Mouse (Mus musculus) gastrocnemius, postnatal 25 days (tissue): Measurements from ENCODE around the gene Fbxo11. TPM values are rescaled to one million over a fixed set of nuclear protein-coding genes. Genes with fewer than 3 reads are reported as not detected.
"Not testable (repeated sequence)": the region's sequence is repeated elsewhere in the genome, so short reads cannot be mapped to it uniquely, and the experiment has no call there.

Source experiments
- DNase-seq: peaks from one replicate; pipeline ENCODE4 v3.0.0; 2022
- total RNA-seq, 2 experiments: library from RNA; stranded (reverse); gene quantifications; 1 replicate in 1 of 2; 2 replicates in 1 of 2; pipeline ENCODE4 v1.2.3; 2021

The Fbxo11 gene
- total RNA-seq, 2 experiments from 2014 or later, result 27.0 to 27.2 TPM

DNA sequence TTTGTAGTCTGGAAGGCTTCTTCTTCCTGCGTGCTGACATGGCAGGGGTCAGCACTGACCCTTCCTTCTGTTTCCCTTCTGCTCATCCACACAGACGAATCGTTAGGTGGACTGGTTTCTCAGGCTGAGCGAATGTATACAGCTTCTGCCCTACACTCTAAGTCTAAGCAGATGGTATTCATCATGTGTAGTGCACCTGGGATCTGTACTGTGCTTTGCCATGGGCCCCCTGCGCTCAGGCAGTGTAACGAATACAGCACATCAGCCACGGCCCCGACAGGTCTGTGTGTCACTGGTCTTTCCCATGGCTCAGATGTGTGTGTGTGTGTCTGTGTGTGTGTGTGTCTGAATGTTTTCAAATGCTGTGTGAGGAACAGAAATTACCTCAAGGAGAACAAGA lies 58.1 kb downstream of the Fbxo11 start:
- DNase-seq, result no peak

DNA sequence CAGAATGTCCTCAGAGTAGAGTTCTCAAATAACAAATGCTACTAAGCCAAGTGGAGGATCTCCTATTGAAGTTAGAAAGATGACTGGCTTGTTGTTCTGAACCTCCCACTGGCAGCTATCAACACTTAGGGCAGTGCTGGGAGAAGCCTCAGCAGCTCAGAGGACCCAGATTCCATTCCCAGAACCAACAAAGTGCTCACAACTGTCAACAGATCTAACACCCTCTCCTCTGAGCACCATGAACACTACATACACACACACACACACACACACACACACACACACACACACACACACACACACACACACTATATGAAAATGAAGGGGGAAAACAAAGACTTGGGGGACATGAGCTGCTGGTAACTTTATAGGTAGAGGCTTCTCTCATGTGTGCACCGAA lies 60.2 kb downstream of the Fbxo11 start:
- no peak for DNase-seq

DNA sequence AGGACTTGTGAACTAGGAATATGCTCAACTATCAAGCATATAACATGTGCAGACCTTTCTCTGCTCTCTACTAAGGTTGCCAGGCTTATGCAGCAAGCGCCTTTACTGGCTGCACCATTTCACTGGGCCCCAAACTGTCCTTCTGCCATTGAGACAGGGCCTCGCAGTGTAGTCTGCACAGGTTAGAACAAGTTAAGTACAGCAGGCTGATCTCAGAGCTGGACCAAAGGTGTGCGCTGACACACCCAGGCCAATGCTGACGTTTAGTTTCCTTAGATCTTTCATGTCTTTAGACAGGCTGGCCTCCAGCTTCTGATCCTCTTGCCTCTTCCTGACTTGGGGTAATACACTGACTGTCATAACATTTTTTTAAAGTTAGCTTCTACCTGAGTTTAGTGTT lies 67.3 kb downstream of the Fbxo11 start:
- no peak for DNase-seq

DNA sequence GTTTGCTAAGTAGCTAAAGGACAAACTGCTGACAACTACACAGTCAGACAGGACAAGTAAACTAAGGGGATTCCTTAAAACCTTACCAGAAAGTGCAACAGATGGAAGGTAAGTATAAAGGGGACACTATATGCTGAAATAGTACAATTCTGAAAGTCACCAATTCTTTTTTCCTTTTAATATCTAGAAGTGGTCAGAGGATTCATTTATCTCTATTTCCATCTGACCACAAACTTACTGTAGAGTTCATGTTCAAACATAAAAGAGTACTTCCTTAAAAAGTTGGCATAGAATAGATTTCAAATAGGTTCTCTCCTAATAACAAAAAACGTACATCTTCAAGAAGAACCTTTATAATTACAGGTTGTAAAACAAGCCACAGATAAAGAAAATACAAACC lies 71.8 kb downstream of the Fbxo11 start:
- no peak for DNase-seq

DNA sequence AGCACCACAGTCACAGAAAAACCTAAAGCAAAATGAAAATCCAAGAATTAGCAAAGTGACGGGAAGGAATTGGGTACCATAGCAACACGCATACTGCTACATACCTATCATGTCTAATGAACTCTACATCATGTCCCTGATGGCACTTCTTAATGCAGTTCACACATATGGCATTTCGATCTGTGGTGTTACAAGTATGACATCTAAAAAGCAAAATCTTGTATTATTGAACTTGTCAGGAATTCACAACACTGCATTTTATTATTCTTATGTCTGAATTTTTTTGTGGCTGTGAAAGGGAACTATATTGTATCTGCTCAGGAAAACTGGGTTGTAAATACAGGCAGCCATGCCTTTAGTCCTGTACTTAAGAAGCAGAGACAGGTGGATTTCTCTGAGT lies 72.9 kb downstream of the Fbxo11 start:
- DNase-seq, result no peak

DNA sequence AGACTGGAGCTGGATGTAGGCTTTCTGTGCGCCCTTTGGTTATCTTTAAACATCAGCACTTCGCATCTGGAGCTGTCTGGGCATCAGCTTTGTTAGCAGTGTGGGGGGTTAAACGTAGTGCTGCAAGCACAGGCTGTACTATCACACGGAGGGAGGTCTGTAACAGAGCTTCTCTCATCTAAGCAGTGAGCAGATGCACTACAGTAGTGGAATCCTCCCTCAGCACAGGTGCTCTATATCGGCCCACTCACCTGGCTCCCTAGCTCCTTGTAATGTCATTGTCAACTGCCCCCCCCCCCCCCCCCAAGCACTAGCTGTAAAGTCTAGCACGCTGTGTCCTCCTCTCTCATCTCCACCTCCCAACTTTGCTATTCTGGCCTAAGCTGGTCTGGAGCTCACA lies 77.6 kb downstream of the Fbxo11 start:
- no peak for DNase-seq

DNA sequence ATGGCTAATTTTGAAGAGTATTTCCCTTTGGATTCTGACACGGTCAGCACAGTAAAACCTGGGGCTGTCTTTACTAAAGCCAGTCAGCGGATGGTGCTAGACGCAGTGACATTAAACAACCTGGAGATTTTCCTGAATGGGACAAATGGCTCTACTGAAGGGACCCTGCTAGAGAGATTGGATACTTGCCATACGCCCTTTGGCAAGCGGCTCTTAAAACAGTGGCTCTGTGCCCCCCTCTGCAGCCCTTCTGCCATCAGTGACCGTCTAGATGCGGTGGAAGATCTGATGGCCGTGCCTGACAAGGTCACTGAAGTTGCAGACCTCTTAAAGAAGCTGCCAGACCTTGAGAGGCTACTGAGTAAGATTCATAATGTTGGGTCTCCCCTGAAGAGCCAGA lies 79.2 kb downstream of the Fbxo11 start:
- DNase-seq, result no peak

DNA sequence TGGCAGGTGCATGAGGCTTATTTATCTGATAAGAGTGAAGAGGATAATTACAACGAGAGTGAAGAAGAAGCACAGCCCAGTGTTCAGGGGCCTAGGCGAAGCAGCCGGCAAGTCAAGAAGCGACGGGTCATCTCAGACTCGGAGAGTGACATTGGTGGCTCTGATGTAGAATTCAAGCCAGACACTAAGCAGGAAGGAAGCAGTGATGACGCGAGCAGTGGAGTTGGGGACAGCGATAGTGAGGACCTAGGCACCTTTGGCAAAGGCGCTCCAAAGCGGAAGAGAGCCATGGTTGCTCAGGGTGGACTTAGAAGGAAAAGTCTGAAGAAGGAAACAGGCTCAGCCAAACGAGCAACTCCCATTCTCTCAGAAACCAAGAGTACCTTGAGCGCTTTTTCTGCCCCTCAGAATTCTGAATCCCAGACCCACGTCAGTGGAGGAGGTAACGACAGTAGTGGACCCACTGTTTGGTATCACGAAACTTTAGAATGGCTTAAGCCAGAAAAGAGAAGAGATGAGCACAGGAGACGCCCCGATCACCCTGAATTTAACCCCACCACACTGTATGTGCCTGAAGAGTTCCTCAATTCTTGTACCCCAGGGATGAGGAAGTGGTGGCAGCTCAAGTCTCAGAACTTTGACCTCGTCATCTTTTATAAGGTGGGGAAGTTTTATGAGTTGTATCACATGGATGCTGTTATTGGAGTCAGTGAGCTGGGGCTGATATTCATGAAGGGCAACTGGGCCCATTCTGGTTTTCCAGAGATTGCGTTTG lies 80.5 kb downstream of the Fbxo11 start:
- DNase-seq, result no peak

DNA sequence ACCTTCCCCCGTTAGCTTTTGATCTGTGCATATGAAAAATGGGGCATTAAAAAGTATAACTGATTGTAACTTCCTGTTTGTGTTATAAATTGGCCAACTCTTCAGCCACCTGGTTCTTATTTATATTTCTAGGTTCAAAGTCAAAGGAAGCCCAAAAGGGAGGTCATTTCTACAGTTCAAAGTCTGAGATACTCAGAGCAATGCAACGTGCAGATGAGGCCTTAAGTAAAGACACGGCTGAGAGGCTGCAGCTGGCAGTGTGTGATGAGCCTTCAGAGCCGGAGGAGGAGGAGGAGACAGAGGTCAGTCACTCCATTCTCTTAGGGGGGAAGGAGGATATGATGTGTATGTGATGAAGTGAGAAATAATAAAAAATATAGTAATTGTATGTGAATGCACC lies 81.8 kb downstream of the Fbxo11 start:
- no peak for DNase-seq

DNA sequence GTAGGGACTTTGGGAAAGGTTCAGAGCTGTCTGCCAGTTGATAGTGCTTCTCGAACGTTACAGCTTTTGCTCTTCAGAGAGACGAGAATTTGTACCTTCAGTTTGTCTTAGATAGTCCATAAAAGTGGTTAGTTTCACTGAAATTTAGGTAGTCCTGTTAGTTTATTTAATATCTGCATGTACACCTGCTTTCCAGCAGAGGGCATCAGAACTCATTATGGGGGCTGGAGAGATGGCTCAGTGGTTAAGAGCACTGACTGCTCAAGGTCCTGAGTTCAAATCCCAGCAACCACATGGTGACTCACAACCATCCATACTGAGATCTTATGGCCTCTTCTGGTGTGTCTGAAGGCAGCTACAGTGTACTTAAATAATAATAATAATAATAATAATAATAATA lies 83.0 kb downstream of the Fbxo11 start:
- DNase-seq, result no peak

DNA sequence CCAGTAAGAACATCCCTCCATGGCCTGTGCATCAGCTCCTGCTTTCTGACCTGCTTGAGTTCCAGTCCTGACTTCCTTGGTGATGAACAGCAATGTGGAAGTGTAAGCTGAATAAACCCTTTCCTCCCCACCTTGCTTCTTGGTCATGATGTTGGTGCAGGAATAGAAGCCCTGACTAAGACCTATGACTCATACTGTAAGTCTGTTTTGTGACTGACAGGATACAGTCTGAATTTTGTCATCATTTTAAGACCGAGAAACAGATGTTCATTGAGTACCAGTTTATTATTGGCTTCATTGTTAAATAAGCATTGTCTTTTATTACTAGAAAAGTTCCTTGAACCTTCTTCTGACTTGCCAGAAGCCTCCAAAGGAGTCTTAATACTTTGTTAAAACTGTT lies 85.4 kb downstream of the Fbxo11 start:
- not testable (repeated sequence) for DNase-seq

DNA sequence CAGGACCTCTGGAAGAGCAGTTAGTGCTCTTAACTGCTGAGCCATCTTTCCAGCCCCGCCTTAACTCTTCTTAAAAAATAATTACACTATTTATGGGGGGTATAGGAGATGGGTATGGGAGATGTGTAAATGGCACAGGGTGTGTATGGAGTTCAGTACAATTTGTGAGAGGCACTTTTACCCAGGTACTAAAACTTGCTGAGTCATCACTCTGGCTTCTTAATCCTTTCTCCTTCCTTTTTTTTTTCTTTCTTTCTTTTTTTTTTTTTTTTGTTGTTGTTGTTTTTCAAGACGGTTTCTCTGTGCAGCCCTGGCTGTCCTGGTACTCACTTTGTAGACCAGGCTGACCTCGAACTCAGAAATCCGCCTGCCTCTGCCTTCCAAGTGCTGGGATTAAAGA lies 88.2 kb downstream of the Fbxo11 start:
- DNase-seq, result not testable (repeated sequence)

DNA sequence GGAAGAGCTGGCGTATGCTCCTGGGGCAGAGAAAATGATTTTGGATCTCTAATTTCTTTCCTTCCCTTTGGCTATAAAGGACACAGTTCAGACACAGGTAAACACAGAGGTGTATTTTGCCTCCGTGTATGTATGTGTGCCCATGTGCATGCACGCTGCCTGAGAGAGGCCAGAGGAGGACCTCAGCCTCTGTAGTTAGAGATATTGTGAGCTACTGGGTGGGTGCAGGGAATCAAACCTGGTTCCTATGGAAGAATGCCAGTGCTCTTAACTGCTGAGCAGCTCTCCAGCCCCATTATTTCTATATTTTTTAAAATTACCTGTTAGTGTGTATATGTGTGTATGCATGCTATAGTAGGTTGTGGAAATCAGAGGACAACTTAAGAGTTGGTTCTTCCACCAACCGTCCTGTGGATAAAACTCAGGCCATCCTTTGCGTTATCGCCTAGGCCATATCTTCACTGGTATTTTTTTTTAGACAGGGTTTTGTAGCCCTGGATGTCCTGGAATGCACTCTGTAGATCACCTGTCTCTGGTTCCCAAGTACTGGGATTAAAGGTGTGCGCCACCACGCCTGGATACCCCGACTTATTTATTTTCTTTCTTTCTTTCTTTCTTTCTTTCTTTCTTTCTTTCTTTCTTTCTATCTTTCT lies 88.8 kb downstream of the Fbxo11 start:
- DNase-seq, result no peak

DNA sequence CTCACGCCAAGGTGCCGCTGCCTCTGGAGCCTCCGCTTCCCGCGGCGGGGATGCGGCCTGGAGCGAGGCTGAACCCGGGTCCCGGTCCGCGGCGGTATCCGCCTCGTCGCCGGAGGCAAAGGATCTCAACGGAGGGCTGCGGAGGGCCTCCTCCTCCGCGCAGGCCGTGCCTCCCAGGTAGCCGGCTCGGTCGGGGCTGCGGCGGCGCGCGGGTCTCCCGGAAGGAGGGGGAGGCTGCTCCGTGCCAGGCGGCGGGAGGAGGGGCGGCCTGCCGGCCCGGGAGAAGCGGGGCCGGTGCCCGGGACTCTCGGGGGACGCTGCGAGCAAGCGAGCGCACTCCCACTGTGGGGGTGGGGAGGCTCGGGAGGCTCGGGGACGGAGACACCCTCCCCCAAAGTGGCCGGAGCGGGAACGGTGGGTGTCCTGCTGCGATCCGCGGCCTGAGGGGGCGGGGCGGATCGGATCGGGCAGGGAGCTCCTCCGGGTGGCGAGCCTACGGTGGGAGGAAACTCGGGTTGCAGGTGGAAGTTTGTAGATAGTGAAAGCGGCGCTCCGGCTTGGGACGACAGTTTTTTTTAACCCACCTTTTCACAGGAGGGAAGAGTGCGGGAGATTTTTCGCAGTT lies 89.8 kb downstream of the Fbxo11 start:
- no peak for DNase-seq

DNA sequence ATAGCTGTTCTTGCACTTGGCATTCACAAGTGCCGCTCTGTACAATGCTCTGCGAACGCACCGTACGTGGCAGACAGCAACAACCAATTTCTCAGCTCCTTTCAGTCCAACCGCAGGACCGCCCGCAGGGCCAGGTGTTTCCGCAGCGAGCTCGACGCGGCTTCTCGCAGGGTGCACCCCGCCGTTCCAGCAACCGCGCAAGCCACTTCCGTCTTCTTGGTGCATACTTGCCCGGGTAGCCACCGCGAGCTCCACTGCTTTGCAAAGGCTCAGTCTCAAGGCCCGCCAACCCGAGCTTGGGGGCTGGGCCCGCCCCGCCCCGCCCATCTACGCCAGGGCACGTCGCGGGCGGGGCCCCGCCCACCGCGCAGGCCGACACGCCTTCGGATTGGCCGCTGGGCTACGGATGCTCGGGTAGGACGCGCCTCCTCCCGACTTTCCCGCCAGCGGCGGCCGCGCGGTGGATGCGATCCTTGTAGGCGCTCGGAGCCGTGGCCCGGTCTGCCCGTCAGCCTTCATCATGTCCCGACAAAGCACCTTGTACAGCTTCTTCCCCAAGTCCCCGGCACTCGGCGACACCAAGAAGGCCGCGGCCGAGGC lies 90.4 kb downstream of the Fbxo11 start, which contains the start of gene Msh6:
TSS of gene Msh6 (plus strand) at position 434 of the 600 bp plus-strand sequence.
- peak; percentile 95 for DNase-seq

DNA sequence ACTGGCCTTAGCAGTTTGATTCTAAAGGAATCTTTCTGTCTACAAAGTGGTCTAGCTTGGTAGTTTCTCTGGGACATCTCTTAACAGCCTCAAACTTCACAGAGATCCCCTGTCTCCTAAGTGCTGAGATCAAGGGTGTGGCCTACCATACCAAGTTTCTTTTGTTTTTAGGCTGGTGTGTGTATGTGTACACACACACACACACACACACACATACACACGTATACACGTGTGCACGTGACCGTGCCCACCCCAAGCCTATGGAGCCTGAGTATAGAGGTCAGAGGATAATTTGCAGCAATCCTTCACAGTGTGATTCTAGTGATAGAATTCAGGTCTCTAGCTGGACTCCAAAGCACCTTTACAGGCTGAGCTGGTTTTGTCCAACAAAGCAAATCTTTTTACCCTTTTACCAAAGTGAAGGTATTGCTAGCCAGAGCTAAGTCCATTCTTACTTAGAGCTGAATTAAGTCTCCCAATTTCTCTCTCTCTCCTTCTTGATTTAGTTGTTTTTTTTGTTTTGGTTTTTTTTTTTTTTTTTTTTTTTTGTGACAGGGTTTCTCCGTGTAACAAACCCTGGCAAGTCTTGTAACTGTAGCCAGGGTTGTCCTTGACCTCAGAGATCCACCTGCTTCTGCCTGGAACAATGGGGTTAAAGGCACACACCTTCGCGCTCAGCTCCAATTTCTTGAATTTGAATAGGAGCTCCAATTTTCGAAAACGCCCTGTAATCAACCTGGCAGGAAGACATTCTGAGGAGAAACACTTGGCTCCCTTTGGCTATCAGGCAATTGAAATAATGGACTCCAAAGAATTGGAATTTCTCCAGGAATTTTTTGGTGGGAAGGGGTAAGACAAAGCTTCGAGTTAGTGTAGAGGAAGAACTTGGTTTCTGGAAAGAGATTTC lies 91.6 kb downstream of the Fbxo11 start:
- no peak for DNase-seq

DNA sequence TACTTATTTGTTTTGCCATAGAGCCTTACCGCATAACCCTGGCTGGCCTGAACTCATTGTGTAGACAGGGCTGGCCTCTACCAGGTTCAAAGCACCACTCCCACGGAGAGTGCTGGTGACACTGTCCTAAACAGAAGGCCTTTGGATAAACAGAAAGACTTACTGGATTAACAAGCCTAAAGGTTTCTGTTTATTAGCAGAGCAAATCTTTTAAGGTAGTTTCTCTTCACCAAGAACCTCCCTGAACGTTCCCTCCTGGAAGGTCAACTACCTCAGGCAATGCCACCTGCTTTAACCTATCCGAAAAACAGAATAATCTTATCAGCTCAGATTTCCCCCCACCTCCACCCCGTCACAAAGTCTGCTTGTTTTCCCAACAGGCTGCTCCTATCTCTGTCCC lies 92.2 kb downstream of the Fbxo11 start:
- DNase-seq, result no peak

DNA sequence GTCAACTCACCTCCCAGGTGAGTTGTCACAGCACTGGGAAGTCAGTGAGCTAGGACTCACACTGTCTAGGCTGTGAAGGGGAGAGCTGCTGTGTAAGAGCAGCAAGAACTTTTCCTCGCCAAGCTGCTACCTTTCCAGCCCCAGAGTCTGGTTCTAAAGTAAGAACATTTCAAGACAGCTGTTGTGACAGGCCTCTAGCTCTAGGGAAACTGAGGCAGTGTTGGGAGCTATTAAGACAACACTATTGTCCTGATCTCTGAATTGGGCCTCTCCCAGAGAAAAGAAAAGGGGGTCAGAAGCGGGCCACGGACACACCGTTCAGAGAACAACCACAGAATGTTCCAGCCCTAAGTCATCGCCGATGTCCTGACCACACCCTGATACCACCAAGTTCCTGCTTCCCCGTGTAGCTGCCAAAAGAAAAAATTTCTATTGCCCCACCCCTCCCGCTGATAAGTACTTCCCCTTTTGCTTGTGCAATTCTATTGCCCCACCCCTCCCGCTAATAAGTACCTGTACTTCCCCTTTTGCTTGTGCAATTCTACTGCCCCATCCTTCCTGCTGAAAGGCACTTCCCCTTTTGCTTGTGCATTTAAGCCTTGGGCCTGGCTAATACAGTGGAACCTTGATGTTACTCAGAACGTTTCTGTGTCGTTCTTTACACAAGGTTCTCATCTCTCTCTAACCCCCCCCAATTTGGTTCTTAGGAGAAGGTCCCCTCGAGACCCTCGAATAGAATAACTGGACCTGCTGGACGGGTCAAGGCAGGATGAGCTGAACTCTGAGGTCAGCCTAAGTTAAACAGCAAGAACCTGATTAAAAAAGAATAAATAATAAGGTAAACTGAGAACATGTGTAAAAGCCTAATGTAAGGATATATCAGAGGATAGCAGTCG lies 93.1 kb downstream of the Fbxo11 start:
- DNase-seq, result not testable (repeated sequence)

DNA sequence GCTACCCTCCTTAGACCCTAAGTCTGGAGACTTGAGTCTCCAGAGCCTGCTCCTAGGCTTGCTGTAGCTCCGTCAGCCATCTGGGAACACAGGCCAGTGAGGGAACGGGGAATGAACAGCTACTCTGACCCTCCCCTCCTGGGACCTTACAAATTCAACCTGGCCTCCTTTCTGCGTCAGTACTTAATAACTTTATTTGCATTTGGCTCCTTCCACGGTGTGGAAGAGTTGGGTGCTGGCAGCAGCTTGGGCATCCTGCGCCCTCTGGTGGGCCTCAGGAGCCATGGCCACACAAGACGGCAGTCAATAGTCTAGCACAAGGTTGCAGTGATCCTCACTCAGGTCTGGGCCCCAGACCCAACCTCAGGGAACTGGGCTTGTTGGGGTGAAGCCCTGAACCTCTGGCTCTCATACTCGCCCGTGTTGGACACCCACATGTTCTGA lies 96.6 kb downstream of the Fbxo11 start:
- DNase-seq, result not testable (repeated sequence)
